Mouse (Mus musculus): ENCODE measurements around the gene Abcc6.
"Not testable (repeated sequence)": the region's sequence is repeated elsewhere in the genome, so short reads cannot be mapped to it uniquely, and the experiment has no call there.

Gene Abcc6

GRCm38 (mm10) chr7:46028681-46029080, 1.4 kb downstream of the Abcc6 start:
- peak; percentile 64 for DNase-seq (ENCODE audit: low spot score)

GRCm38 (mm10) chr7:46025436-46025835, 4.7 kb downstream of the Abcc6 start:
- DNase-seq (ENCODE audit: low spot score), result no peak

GRCm38 (mm10) chr7:46021951-46022350, 8.2 kb downstream of the Abcc6 start:
- no peak for DNase-seq (ENCODE audit: low spot score)

- no peak for DNase-seq (ENCODE audit: low spot score)
Measured at GRCm38 (mm10) chr7:46019594-46019993, 10.5 kb downstream of the Abcc6 start.

GRCm38 (mm10) chr7:46013266-46014010, 16.7 kb downstream of the Abcc6 start:
- DNase-seq (ENCODE audit: low spot score), result peak; percentile 31

GRCm38 (mm10) chr7:46012121-46012520, 18.0 kb downstream of the Abcc6 start:
- DNase-seq (ENCODE audit: low spot score), result no peak

- peak; percentile 32 for DNase-seq (ENCODE audit: low spot score)
Measured at GRCm38 (mm10) chr7:46009578-46009977, 20.5 kb downstream of the Abcc6 start.

GRCm38 (mm10) chr7:46002748-46003147, 27.4 kb downstream of the Abcc6 start:
- no peak for DNase-seq (ENCODE audit: low spot score)

GRCm38 (mm10) chr7:46000577-46000976, 29.5 kb downstream of the Abcc6 start:
- no peak for DNase-seq (ENCODE audit: low spot score)

GRCm38 (mm10) chr7:45992470-45992869, 37.6 kb downstream of the Abcc6 start:
- peak; percentile 15 for DNase-seq (ENCODE audit: low spot score)

GRCm38 (mm10) chr7:45988344-45988743, 41.8 kb downstream of the Abcc6 start:
- no peak for DNase-seq (ENCODE audit: low spot score)

- no peak for DNase-seq (ENCODE audit: low spot score)
Measured at GRCm38 (mm10) chr7:45986893-45987292, 43.2 kb downstream of the Abcc6 start.

GRCm38 (mm10) chr7:45981612-45982011, 48.5 kb downstream of the Abcc6 start:
- DNase-seq (ENCODE audit: low spot score), result no peak

- peak; percentile 41 for DNase-seq (ENCODE audit: low spot score)
Measured at GRCm38 (mm10) chr7:45974512-45974911, 55.6 kb downstream of the Abcc6 start.

GRCm38 (mm10) chr7:45974103-45974502, 56.0 kb downstream of the Abcc6 start:
- peak; percentile 26 for DNase-seq (ENCODE audit: low spot score)

GRCm38 (mm10) chr7:45973271-45973687, 56.8 kb downstream of the Abcc6 start:
- no peak for DNase-seq (ENCODE audit: low spot score)

GRCm38 (mm10) chr7:45971831-45972723, 58.0 kb downstream of the Abcc6 start:
- no peak for DNase-seq (ENCODE audit: low spot score)

- no peak for DNase-seq (ENCODE audit: low spot score)
Measured at GRCm38 (mm10) chr7:45956611-45957010, 73.5 kb downstream of the Abcc6 start.

GRCm38 (mm10) chr7:45949061-45949460, 81.0 kb downstream of the Abcc6 start:
- DNase-seq (ENCODE audit: low spot score), result no peak

GRCm38 (mm10) chr7:45943280-45943679, 86.8 kb downstream of the Abcc6 start:
- not testable (repeated sequence) for DNase-seq (ENCODE audit: low spot score)

GRCm38 (mm10) chr7:45941986-45942385, 88.1 kb downstream of the Abcc6 start:
- DNase-seq (ENCODE audit: low spot score), result no peak

- DNase-seq (ENCODE audit: low spot score), result no peak
Measured at GRCm38 (mm10) chr7:45939836-45940235, 90.3 kb downstream of the Abcc6 start.

GRCm38 (mm10) chr7:45935114-45935513, 95.0 kb downstream of the Abcc6 start:
- DNase-seq (ENCODE audit: low spot score), result no peak

All from yolk sac, embryonic 10.5 days (tissue).